Mouse (Mus musculus) ES-E14 (cell line): Measurements from ENCODE around the gene Asic2.

Experiments
- HCFC1 ChIP-seq: IDR thresholded peaks from 2 replicates; pipeline ENCODE4 v1.6.1; 2012; ENCODE audit warnings: low read length, inconsistent platforms, borderline replicate concordance; ENCODE audit not compliant: insufficient read depth
- ZNF384 ChIP-seq: IDR thresholded peaks from 2 replicates; pipeline ENCODE4 v1.6.1; 2012; ENCODE audit warnings: low read depth, low read length, inconsistent platforms

- TF ChIP-seq HCFC1 (no peak), ZNF384 (no peak)
Observed at GRCm38 (mm10) chr11:80851859-80852258, 1116.4 kb downstream of the Asic2 start.
